Mouse (Mus musculus) stomach, embryonic 16.5 days (tissue): Measurements from ENCODE around the gene Cs. TPM values are rescaled to one million over a fixed set of nuclear protein-coding genes. Genes with fewer than 3 reads are reported as not detected.
A peak's percentile ranks its signal among the peaks of the same experiment; 100 is the strongest.
"Not testable (repeated sequence)": the region's sequence is repeated elsewhere in the genome, so short reads cannot be mapped to it uniquely, and the experiment has no call there.

ENCODE experiments used
- ATAC-seq: fragments of 200-750 bp; cut with Nextera tagmentation; 2 replicates; pipeline ENCODE4 v1.8.0; 2017; ENCODE audit warnings: moderate number of reproducible peaks, moderate TSS enrichment; ENCODE audit not compliant: insufficient read depth, low FRiP score
- H3K27ac ChIP-seq: fragments of 300-500 bp; sonication (generic); 2 replicates; pipeline ENCODE4 v1.5.1; 2014; ENCODE audit warnings: low read length
- H3K27me3 ChIP-seq: fragments of 300-500 bp; sonication (generic); 2 replicates; pipeline ENCODE4 v1.6.1; 2014; ENCODE audit warnings: low read length, control low read depth, mixed read lengths; ENCODE audit not compliant: control insufficient read depth, insufficient read depth
- H3K36me3 ChIP-seq: fragments of 300-500 bp; sonication (generic); 2 replicates; pipeline ENCODE4 v1.6.1; 2014; ENCODE audit warnings: low read length; ENCODE audit not compliant: control insufficient read depth, insufficient read depth
- H3K4me1 ChIP-seq: fragments of 300-500 bp; sonication (generic); 2 replicates; pipeline ENCODE4 v1.6.1; 2014; ENCODE audit warnings: low read length, control low read depth, mixed read lengths; ENCODE audit not compliant: control insufficient read depth, insufficient read depth
- H3K4me2 ChIP-seq: fragments of 300-500 bp; sonication (generic); 2 replicates; pipeline ENCODE4 v1.6.1; 2014; ENCODE audit warnings: low read depth, low read length, mixed read lengths
- H3K4me3 ChIP-seq: fragments of 300-500 bp; sonication (generic); replicated peaks from 2 replicates; pipeline ENCODE4 v1.5.1; 2014; ENCODE audit warnings: mild to moderate bottlenecking, low read length
- H3K9ac ChIP-seq: fragments of 300-500 bp; sonication (generic); 2 replicates; pipeline ENCODE4 v1.6.1; 2014; ENCODE audit warnings: low read length
- H3K9me3 ChIP-seq: fragments of 300-500 bp; sonication (generic); replicated peaks from 2 replicates; pipeline ENCODE4 v1.6.1; 2016; ENCODE audit warnings: low read length, control low read depth; ENCODE audit not compliant: control insufficient read depth
- WGBS: fragments of 180-500 bp; shearing (Covaris S2); extraction: QIAGEN DNeasy Blood & Tissue Kit; methylation state at CpG from one replicate; pipeline ENCODE4 v1.1.7; 2014; 5-methylcytosine and 5-hydroxymethylcytosine counted together
- polyA plus RNA-seq: library from polyadenylated mRNA; unstranded; fragments of >200 nt; fragmentation: Nextera tagmentation; extraction: Ambion mirVana; gene quantifications from 2 replicates; pipeline ENCODE4 v1.2.1, GENCODE M21; 2015

Gene Cs
- 221 and 230 TPM in 2 replicates for polyA plus RNA-seq

- Histone ChIP-seq H3K9me3 (no peaks in the 10 kb centered on the region), H3K4me2 (peak within 1 kb of the TSS; percentile 84), H3K27ac (peak within 1 kb of the TSS; percentile 98), H3K4me1 (peaks cover 15% of the 10 kb centered on the region), H3K36me3 (no peaks in the 10 kb centered on the region), H3K9ac (peak within 1 kb of the TSS; percentile 95), H3K4me3 (peak within 1 kb of the TSS; percentile 98), H3K27me3 (no peaks in the 10 kb centered on the region)
- WGBS = under 1% methylated on average over 61 of the region's 61 CpGs
- peak; percentile 97 for ATAC-seq
Observed at GRCm38 (mm10) chr10:128337306-128338181, at the start of gene Cs. Cs (plus strand) TSS chr10:128337734.

- not testable (repeated sequence) for H3K9me3 ChIP-seq, H3K4me1 ChIP-seq, H3K4me2 ChIP-seq, H3K36me3 ChIP-seq, H3K27ac ChIP-seq, H3K4me3 ChIP-seq, ATAC-seq, H3K9ac ChIP-seq, H3K27me3 ChIP-seq
- WGBS = 78% methylated on average over 1 of the region's 1 CpGs
Observed at GRCm38 (mm10) chr10:128290594-128290993, 46.9 kb upstream of the Cs start.

- 69% methylated on average over 13 of the region's 13 CpGs for WGBS
- Histone ChIP-seq H3K4me3 (no peak overlapping the region), H3K9ac (no peak overlapping the region), H3K4me1 (no peaks in the 10 kb centered on the region), H3K27ac (no peak overlapping the region), H3K27me3 (no peaks in the 10 kb centered on the region), H3K4me2 (no peak overlapping the region), H3K36me3 (no peaks in the 10 kb centered on the region), H3K9me3 (no peaks in the 10 kb centered on the region)
- ATAC-seq = no peak
Observed at GRCm38 (mm10) chr10:128296370-128297090, 41.0 kb upstream of the Cs start.

GRCm38 (mm10) chr10:128297221-128297620, 40.3 kb upstream of the Cs start:
- Histone ChIP-seq H3K4me3 (no peak overlapping the region), H3K4me1 (0 out of 2 replicates have a peak, but pooled peaks cover 1% of the 10 kb centered on the region), H3K27me3 (no peaks in the 10 kb centered on the region), H3K9me3 (no peaks in the 10 kb centered on the region), H3K9ac (no peak overlapping the region), H3K4me2 (no peak overlapping the region), H3K36me3 (no peaks in the 10 kb centered on the region), H3K27ac (no peak overlapping the region)
- 58% methylated on average over 4 of the region's 4 CpGs for WGBS
- no peak for ATAC-seq

- 0 out of 2 replicates have a peak, but pooled peaks cover 5% of the 10 kb centered on the region for H3K4me1 ChIP-seq
- no peak overlapping the region for H3K27ac ChIP-seq
- ATAC-seq = peak; percentile 67; the same call in 1 of the 2 replicates
- H3K4me3 ChIP-seq = no peak overlapping the region
- H3K36me3 ChIP-seq = no peaks in the 10 kb centered on the region
- H3K27me3 ChIP-seq = no peaks in the 10 kb centered on the region
- H3K4me2 ChIP-seq = no peak overlapping the region
- H3K9ac ChIP-seq = no peak overlapping the region
- no peaks in the 10 kb centered on the region for H3K9me3 ChIP-seq
- WGBS = 60% methylated on average over 11 of the region's 11 CpGs
Observed at GRCm38 (mm10) chr10:128297622-128298021, 39.9 kb upstream of the Cs start.

- ATAC-seq = no peak
- no peaks in the 10 kb centered on the region for H3K27me3 ChIP-seq
- 73% methylated on average over 6 of the region's 6 CpGs for WGBS
Observed at GRCm38 (mm10) chr10:128298243-128298642, 39.3 kb upstream of the Cs start.

GRCm38 (mm10) chr10:128298702-128299171, 38.8 kb upstream of the Cs start, which contains the start of gene Il23a:
Il23a (minus strand) TSS chr10:128298752.
- Histone ChIP-seq H3K9me3 (no peaks in the 10 kb centered on the region), H3K4me3 (no peak within 1 kb of the TSS), H3K27ac (no peak within 1 kb of the TSS), H3K36me3 (no peaks in the 10 kb centered on the region), H3K27me3 (no peaks in the 10 kb centered on the region), H3K4me1 (peaks cover 7% of the 10 kb centered on the region), H3K9ac (no peak within 1 kb of the TSS), H3K4me2 (no peak within 1 kb of the TSS)
- no peak for ATAC-seq
- WGBS = 77% methylated on average over 11 of the region's 11 CpGs

More at GRCm38 (mm10) chr10:128298243-128298642, 39.3 kb upstream of the Cs start:
- Histone ChIP-seq H3K9ac (no peak overlapping the region), H3K27ac (no peak overlapping the region), H3K4me2 (no peak overlapping the region), H3K9me3 (no peaks in the 10 kb centered on the region), H3K4me1 (0 out of 2 replicates have a peak, but pooled peaks cover 5% of the 10 kb centered on the region), H3K36me3 (no peaks in the 10 kb centered on the region), H3K4me3 (no peak overlapping the region)

GRCm38 (mm10) chr10:128302357-128302756, 35.2 kb upstream of the Cs start:
- Histone ChIP-seq H3K4me1 (peaks cover 15% of the 10 kb centered on the region), H3K9ac (peak overlapping the region; percentile 77), H3K9me3 (no peaks in the 10 kb centered on the region), H3K27ac (peak overlapping the region; percentile 93), H3K4me3 (peak overlapping the region; percentile 56), H3K36me3 (0 out of 2 replicates have a peak, but pooled peaks cover 3% of the 10 kb centered on the region), H3K27me3 (no peaks in the 10 kb centered on the region), H3K4me2 (peak overlapping the region; percentile 86)
- no peak for ATAC-seq
- 29% methylated on average over 3 of the region's 3 CpGs for WGBS

- peak overlapping the region; percentile 56 for H3K4me3 ChIP-seq
- ATAC-seq = 0 out of 2 replicates have a peak, but pooled peaks have one; percentile 19
- peak overlapping the region; percentile 93 for H3K27ac ChIP-seq
- H3K9me3 ChIP-seq = no peaks in the 10 kb centered on the region
- H3K36me3 ChIP-seq = 0 out of 2 replicates have a peak, but pooled peaks cover 3% of the 10 kb centered on the region
- H3K27me3 ChIP-seq = no peaks in the 10 kb centered on the region
- H3K4me2 ChIP-seq = peak overlapping the region; percentile 86
- H3K4me1 ChIP-seq = peaks cover 15% of the 10 kb centered on the region
- 0% methylated on average over 9 of the region's 9 CpGs for WGBS
- peak overlapping the region; percentile 77 for H3K9ac ChIP-seq
Observed at GRCm38 (mm10) chr10:128302785-128303125, 34.8 kb upstream of the Cs start.
